Mouse (Mus musculus) hindbrain, embryonic 15.5 days (tissue): Measurements from ENCODE around the gene Magi2. TPM values are rescaled to one million over a fixed set of nuclear protein-coding genes. Genes with fewer than 3 reads are reported as not detected.
A peak's percentile ranks its signal among the peaks of the same experiment; 100 is the strongest.
"Not testable (repeated sequence)": the region's sequence is repeated elsewhere in the genome, so short reads cannot be mapped to it uniquely, and the experiment has no call there.

Experiments used
- ATAC-seq: fragments of 200-750 bp; cut with Nextera tagmentation; 2 replicates; pipeline ENCODE4 v1.8.0; 2017; ENCODE audit warnings: low read depth, moderate number of reproducible peaks, moderate TSS enrichment; ENCODE audit not compliant: low FRiP score
- H3K27ac ChIP-seq: fragments of 300-500 bp; sonication (generic); replicated peaks from 2 replicates; pipeline ENCODE4 v1.5.1; 2015; ENCODE audit warnings: mild to moderate bottlenecking, inconsistent platforms
- H3K27me3 ChIP-seq: fragments of 300-500 bp; sonication (generic); 2 replicates; pipeline ENCODE4 v1.6.1; 2015; ENCODE audit warnings: control low read depth, inconsistent platforms
- H3K36me3 ChIP-seq: fragments of 300-500 bp; sonication (generic); 2 replicates; pipeline ENCODE4 v1.6.1; 2015; ENCODE audit warnings: control low read depth, inconsistent platforms
- H3K4me1 ChIP-seq: fragments of 300-500 bp; sonication (generic); replicated peaks from 2 replicates; pipeline ENCODE4 v1.6.1; 2015; ENCODE audit warnings: control low read depth, inconsistent platforms
- H3K4me2 ChIP-seq: fragments of 300-500 bp; sonication (generic); 2 replicates; pipeline ENCODE4 v1.6.1; 2015; ENCODE audit warnings: moderate library complexity, mild to moderate bottlenecking, inconsistent platforms
- H3K4me3 ChIP-seq: fragments of 300-500 bp; sonication (generic); 2 replicates; pipeline ENCODE4 v1.5.1; 2015; ENCODE audit warnings: mild to moderate bottlenecking, inconsistent platforms
- H3K9ac ChIP-seq: fragments of 300-500 bp; sonication (generic); 2 replicates; pipeline ENCODE4 v1.6.1; 2015; ENCODE audit warnings: inconsistent platforms
- H3K9me3 ChIP-seq: fragments of 300-500 bp; sonication (generic); 2 replicates; pipeline ENCODE4 v1.6.1; 2016; ENCODE audit warnings: control low read depth, inconsistent platforms
- WGBS: fragments of 180-500 bp; shearing (Covaris S2); methylation state at CpG from one replicate; pipeline ENCODE4 v1.1.7; 2015; 5-methylcytosine and 5-hydroxymethylcytosine counted together
- polyA plus RNA-seq: library from polyadenylated mRNA; unstranded; fragments of >200 nt; fragmentation: Nextera tagmentation; extraction: Ambion mirVana; gene quantifications from 2 replicates; pipeline ENCODE4 v1.2.1, GENCODE M21; 2015

Magi2 gene
- polyA plus RNA-seq, 1 experiment from 2014 or later, result 28.4 TPM

DNA sequence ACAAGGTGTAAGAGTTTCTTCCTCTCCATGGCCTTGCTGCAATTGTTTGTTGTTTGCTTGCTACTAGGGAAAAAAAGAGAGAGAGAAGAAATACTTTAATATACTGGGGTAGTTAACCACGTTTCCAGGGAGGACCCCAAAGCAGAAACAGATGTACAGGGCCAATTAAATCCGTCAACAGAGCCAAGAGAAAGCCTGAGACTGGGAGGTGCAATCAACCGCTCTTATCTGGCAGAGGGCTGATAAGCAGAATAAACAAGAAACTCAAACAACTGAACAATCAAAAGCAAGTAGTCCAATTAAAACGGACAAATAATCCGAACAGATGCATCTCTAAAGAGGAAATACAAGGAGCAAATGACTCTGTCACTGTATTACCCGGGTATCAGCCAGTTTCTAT lies 1282.8 kb downstream of the Magi2 start:
- Histone ChIP-seq H3K4me1 (no peaks in the 10 kb centered on the region), H3K9ac (no peak overlapping the region), H3K9me3 (no peaks in the 10 kb centered on the region), H3K27ac (no peak overlapping the region), H3K36me3 (no peaks in the 10 kb centered on the region), H3K4me2 (no peak overlapping the region), H3K4me3 (no peak overlapping the region), H3K27me3 (no peaks in the 10 kb centered on the region)
- no peak for ATAC-seq
- 56% methylated on average over 6 of the region's 6 CpGs for WGBS

DNA sequence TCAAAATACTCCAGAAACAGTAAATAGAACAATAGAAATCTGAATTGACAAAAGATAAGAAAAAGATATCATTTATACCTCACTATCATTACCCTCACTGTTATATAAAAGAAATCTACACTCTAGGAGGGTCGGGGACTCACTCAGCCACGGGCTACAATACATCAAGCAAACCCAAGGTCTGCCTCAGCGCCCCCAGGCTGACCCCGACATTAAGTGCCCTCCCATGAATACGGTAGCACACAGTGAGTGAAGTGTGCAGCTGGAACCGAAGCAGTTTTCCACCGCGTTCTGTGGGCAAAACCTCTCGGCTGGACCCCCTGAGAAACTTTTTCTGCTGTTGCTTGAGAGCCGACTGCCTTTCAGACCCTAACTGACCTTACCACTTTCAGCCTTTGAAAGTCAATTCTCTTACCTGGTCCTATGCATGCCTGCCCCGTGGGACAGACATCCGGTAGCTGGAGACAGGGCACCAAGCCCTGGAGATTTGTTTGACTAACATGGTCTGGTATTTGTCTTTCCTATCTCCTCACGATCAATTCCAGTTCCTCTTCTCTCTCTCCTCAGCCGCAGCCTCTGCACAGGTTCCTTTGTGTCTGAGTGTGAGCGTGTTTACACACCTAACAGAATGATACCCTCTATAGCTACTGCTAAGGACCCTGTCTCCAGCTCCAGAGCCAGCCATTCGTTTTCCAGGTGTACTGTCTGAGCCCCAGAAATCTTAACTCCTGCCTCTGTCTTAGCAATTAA lies 1285.7 kb downstream of the Magi2 start:
- Histone ChIP-seq H3K27ac (no peak overlapping the region), H3K27me3 (no peaks in the 10 kb centered on the region), H3K9me3 (no peaks in the 10 kb centered on the region), H3K4me1 (no peaks in the 10 kb centered on the region), H3K4me3 (no peak overlapping the region), H3K9ac (no peak overlapping the region), H3K36me3 (no peaks in the 10 kb centered on the region), H3K4me2 (no peak overlapping the region)
- no peak for ATAC-seq
- 50% methylated on average over 16 of the region's 16 CpGs for WGBS

DNA sequence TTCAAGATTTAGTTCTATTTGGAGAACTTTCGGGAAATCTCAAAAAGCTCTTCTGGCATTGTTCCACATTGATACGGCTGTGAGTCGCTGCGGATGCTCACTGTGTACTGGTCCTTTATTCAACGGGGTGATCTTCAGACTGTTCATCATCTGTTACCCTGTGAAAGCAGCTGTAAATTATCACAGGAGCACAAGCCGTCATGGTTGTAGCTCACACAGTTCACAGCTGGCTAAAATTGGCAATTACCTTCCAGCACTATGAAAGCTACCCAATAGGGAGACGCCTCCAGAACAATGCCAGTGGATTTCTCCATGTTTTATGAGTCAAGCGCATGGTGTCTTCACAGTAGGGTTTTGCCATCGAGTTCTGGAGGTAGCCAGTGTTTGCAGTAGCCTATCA lies 1294.8 kb downstream of the Magi2 start:
- H3K4me2 ChIP-seq, result no peak overlapping the region
- no peaks in the 10 kb centered on the region for H3K27me3 ChIP-seq
- peak; percentile 72; the same call in 1 of the 2 replicates for ATAC-seq
- no peak overlapping the region for H3K27ac ChIP-seq
- H3K4me3 ChIP-seq, result no peak overlapping the region
- WGBS, result 54% methylated on average over 9 of the region's 9 CpGs
- H3K4me1 ChIP-seq, result 0 out of 2 replicates have a peak, but pooled peaks cover 7% of the 10 kb centered on the region
- no peaks in the 10 kb centered on the region for H3K36me3 ChIP-seq
- no peaks in the 10 kb centered on the region for H3K9me3 ChIP-seq
- H3K9ac ChIP-seq, result no peak overlapping the region

DNA sequence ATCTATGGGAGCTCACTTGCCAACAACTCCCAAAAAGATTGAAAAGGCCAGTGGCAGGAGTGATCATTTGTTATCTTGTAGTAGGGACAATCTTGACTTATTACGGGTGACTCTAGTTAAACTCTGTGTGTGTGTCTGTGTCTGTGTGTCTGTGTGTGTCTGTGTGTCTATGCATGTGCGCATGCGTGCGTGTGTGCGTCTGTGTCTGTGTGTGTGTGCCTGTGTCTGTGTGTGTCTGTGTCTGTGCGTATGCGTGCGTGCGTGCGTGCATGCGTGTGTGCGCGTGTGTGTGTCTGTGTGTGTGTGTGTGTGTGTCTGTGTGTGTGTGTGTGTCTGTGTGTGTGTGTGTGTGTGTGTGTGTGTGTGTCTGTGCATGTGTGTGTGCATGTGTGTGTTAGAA lies 1295.2 kb downstream of the Magi2 start:
- Histone ChIP-seq H3K36me3 (no peaks in the 10 kb centered on the region), H3K27ac (no peak overlapping the region), H3K9me3 (no peaks in the 10 kb centered on the region), H3K4me3 (no peak overlapping the region), H3K4me1 (0 out of 2 replicates have a peak, but pooled peaks cover 7% of the 10 kb centered on the region), H3K27me3 (no peaks in the 10 kb centered on the region), H3K9ac (no peak overlapping the region), H3K4me2 (no peak overlapping the region)
- 96% methylated on average over 13 of the region's 13 CpGs for WGBS
- 0 out of 2 replicates have a peak, but pooled peaks have one; percentile 19 for ATAC-seq

DNA sequence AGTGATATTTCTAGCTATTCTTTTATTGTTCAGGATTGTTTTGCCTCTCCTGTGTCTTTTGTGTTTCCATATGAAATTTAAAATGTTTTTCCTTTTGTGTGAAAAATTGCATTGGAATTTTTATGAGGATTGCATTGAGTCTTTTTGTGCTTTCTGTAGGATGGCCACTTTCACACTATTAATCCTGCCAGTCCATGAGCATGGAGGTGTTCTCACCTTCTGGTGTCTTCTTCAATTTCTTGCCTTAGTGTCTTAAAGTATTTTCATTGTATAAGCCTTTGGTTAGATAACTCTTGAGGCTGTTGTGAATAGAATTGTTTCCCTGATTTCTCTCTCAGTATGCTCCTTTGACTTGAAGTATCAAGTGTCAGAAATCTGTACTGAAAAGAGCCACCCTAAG lies 1296.9 kb downstream of the Magi2 start:
- no peak overlapping the region for H3K4me3 ChIP-seq
- H3K27me3 ChIP-seq, result no peaks in the 10 kb centered on the region
- H3K9ac ChIP-seq, result no peak overlapping the region
- H3K36me3 ChIP-seq, result no peaks in the 10 kb centered on the region
- no peaks in the 10 kb centered on the region for H3K9me3 ChIP-seq
- 0 out of 2 replicates have a peak, but pooled peaks cover 7% of the 10 kb centered on the region for H3K4me1 ChIP-seq
- no peak overlapping the region for H3K4me2 ChIP-seq
- no peak overlapping the region for H3K27ac ChIP-seq
- ATAC-seq, result no peak

DNA sequence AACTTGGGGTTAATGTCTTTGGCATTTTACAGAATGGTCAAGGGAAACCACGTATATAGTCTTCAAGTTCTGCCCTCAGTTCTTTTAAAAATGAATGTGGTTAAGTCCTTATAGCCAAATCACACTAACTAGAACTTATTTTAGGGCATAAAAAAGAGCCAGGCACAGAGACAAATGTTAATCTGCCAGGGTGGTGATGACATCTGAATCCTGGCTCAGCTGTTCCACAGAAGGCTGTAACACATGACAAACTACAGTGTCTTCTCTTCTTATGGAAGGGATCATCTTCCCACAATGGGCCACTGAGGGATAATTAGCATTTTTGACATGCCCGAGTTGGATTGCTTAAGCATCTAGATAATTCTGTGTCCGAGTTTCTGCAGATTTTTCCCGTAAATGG lies 1299.8 kb downstream of the Magi2 start:
- not testable (repeated sequence) for H3K9me3 ChIP-seq, ATAC-seq, H3K4me1 ChIP-seq, H3K9ac ChIP-seq, H3K4me2 ChIP-seq, H3K27ac ChIP-seq, H3K4me3 ChIP-seq, H3K36me3 ChIP-seq, H3K27me3 ChIP-seq
- 63% methylated on average over 2 of the region's 4 CpGs for WGBS

DNA sequence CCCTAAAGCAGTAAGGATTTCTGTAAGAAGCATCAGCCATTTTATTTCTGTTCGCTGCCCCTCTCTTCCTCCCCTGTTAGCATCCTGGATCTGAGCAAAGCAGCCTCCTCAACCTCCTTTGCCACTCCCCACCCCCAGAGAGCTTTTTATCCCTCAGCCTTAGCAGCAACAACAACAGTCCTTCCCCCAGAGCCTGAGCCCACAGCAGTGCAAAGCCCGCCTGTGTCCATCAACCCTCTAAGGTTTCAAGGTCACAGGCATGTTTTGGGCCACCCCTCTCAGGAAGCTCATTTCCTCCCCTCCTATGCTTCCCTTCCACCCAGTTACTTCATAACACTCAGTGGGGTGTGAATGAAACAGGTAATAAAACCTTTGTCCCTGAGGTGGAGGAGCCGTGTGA lies 1309.7 kb downstream of the Magi2 start:
- WGBS, result 58% methylated on average over 3 of the region's 3 CpGs
- no peak overlapping the region for H3K4me3 ChIP-seq
- H3K4me2 ChIP-seq, result no peak overlapping the region
- H3K27me3 ChIP-seq, result no peaks in the 10 kb centered on the region
- no peaks in the 10 kb centered on the region for H3K36me3 ChIP-seq
- ATAC-seq, result no peak
- H3K27ac ChIP-seq, result no peak overlapping the region
- H3K9me3 ChIP-seq, result no peaks in the 10 kb centered on the region
- peaks cover 2% of the 10 kb centered on the region; the same call in 1 of the 2 replicates for H3K4me1 ChIP-seq
- no peak overlapping the region for H3K9ac ChIP-seq

DNA sequence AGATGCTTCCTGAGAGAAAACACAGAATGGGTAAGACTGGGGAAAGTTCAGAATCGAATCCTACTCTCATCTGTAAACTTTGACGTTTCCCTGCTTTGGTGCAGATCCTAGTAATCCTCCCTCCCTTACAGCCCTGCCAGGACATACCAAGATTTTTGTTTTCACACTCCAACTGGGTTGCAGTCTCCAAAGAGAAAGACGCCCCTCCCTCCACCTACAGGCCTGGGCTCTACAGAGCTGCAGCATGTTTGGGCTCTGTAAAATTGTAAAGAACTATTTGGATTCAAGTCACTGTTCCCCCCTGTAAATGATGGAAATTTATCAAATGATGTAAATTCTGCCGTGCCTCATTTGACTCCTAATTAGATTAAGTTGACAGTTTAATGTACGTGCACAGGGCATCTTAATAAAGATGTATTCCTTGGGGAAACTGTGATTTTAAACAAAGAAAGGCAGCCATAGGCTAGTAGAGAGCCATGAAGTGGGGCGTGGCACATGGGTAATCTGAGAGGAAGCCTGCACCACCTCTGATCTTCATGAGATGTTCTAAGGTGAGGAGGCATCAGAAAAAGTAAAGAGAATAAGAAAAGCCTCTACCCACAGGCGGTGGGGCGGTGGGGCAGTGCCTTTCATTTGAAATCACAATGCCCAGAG lies 1310.7 kb downstream of the Magi2 start:
- Histone ChIP-seq H3K4me1 (peaks cover 2% of the 10 kb centered on the region; the same call in 1 of the 2 replicates), H3K9me3 (no peaks in the 10 kb centered on the region), H3K4me2 (no peak overlapping the region), H3K27me3 (no peaks in the 10 kb centered on the region), H3K9ac (no peak overlapping the region), H3K4me3 (no peak overlapping the region), H3K36me3 (no peaks in the 10 kb centered on the region), H3K27ac (no peak overlapping the region)
- ATAC-seq, result no peak
- WGBS, result 55% methylated on average over 8 of the region's 8 CpGs

DNA sequence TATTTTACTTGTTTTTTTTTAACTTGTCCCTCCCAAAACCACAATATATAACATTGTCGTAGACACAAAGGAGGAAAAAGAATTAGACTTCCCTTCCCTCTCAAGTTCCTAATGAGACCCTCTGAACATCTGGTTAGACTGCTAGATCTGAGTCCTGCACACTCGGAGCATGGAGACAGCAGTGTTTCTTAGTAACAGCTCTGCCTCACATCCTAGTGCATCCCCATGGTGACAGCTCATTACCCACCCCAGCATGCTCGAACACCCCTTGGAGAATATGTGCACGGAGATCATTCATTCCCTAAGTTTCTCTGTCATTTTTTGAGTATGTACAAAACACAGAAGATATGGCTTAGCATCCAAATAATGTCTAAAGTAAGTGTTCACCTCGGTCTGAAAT lies 1317.5 kb downstream of the Magi2 start:
- H3K27ac ChIP-seq, result no peak overlapping the region
- H3K36me3 ChIP-seq, result 0 out of 2 replicates have a peak, but pooled peaks cover 4% of the 10 kb centered on the region
- H3K4me2 ChIP-seq, result no peak overlapping the region
- H3K27me3 ChIP-seq, result no peaks in the 10 kb centered on the region
- ATAC-seq, result no peak
- H3K4me1 ChIP-seq, result no peaks in the 10 kb centered on the region
- 27% methylated on average over 5 of the region's 5 CpGs for WGBS
- H3K4me3 ChIP-seq, result no peak overlapping the region
- no peak overlapping the region for H3K9ac ChIP-seq
- H3K9me3 ChIP-seq, result no peaks in the 10 kb centered on the region

DNA sequence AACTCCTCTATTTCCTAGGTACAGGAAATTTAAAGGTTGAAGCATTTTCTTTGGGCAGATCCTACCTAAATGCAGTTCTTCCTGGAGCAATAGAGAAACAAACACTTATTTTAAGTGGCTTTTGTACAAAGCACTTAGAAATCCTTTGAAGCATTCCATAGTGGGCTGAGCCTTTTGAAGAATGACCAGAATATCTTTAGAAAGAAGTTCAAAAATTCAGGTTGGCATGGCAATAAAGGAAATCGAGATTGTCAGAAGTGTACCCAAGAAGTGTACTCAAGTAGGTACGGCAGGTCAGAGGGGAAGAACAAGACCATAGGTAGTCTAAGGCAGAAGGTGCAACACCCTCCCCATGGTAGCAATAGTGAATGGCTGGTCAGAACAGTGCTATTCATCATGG lies 1332.5 kb downstream of the Magi2 start:
- H3K27me3 ChIP-seq, result no peaks in the 10 kb centered on the region
- no peak overlapping the region for H3K4me2 ChIP-seq
- no peak overlapping the region for H3K9ac ChIP-seq
- ATAC-seq, result no peak
- WGBS, result 78% methylated on average over 2 of the region's 2 CpGs
- H3K36me3 ChIP-seq, result peaks cover 4% of the 10 kb centered on the region; the same call in 1 of the 2 replicates
- no peak overlapping the region for H3K4me3 ChIP-seq
- H3K27ac ChIP-seq, result no peak overlapping the region
- H3K4me1 ChIP-seq, result no peaks in the 10 kb centered on the region
- no peaks in the 10 kb centered on the region for H3K9me3 ChIP-seq

DNA sequence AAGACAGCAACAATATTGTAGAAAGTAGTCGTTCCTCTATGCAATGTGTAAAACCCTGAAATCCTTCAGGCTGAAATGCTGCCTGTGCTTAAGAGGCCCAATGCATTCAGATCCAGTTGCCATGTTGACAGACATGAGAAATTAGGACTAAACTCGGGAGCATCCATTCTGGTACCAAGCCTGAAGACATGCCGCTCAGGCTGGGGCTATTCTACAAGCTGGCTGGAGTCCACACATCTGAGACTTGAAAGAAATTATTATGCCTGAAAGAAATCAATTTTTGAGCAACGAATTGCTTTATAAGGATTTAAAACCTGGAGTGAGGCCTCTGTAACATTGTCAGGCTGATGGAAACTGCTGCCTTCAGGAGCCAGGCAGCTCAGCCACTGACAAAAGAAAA lies 1333.0 kb downstream of the Magi2 start:
- Histone ChIP-seq H3K4me3 (no peak overlapping the region), H3K4me2 (no peak overlapping the region), H3K27me3 (no peaks in the 10 kb centered on the region), H3K4me1 (no peaks in the 10 kb centered on the region), H3K36me3 (peaks cover 4% of the 10 kb centered on the region), H3K9ac (no peak overlapping the region), H3K27ac (0 out of 2 replicates have a peak overlapping the region, but pooled peaks have one; percentile 26), H3K9me3 (no peaks in the 10 kb centered on the region)
- 0 out of 2 replicates have a peak, but pooled peaks have one; percentile 27 for ATAC-seq
- 48% methylated on average over 4 of the region's 4 CpGs for WGBS

DNA sequence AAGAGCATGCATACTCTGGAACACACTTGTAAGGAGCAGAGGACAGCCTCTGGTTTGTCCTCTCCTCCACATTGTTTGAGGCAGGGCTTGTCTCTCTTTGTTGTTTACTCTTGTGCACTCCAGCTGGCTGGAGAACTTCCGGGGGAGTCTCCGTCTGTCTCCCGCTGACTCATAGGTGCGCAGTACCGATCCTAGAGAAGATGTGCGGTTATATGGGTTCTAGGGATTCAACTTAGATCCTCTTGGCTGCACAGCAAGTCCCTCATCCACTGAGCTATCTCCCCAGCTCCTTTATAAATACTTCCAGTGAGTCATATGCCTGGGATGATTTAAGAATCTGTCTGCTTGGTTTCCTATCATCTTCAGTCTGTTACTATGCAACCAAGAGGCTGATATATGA lies 1341.6 kb downstream of the Magi2 start:
- no peaks in the 10 kb centered on the region for H3K27me3 ChIP-seq
- H3K9me3 ChIP-seq, result no peaks in the 10 kb centered on the region
- H3K9ac ChIP-seq, result no peak overlapping the region
- H3K27ac ChIP-seq, result no peak overlapping the region
- WGBS, result 88% methylated on average over 6 of the region's 6 CpGs
- ATAC-seq, result no peak
- peaks cover 7% of the 10 kb centered on the region; the same call in 1 of the 2 replicates for H3K36me3 ChIP-seq
- H3K4me1 ChIP-seq, result no peaks in the 10 kb centered on the region
- no peak overlapping the region for H3K4me3 ChIP-seq
- no peak overlapping the region for H3K4me2 ChIP-seq
